Mouse (Mus musculus) brain, embryonic 14.5 days (tissue): ENCODE data around the gene Tmem140.

Experiments
- CTCF ChIP-seq: fragments of 200-500 bp; IDR thresholded peaks from 2 replicates; pipeline ENCODE4 v1.5.1; 2012; ENCODE audit warnings: inconsistent platforms, mild to moderate bottlenecking, moderate library complexity, borderline replicate concordance; ENCODE audit not compliant: insufficient read depth, insufficient read length; ENCODE audit errors: extremely low read depth
- POLR2A ChIP-seq: fragments of 200-500 bp; IDR thresholded peaks from 2 replicates; pipeline ENCODE4 v1.6.1; 2012; ENCODE audit warnings: mild to moderate bottlenecking, inconsistent platforms, borderline replicate concordance; ENCODE audit not compliant: poor library complexity, insufficient read depth, insufficient read length, severe bottlenecking; ENCODE audit errors: extremely low read depth

- TF ChIP-seq CTCF, result no peak
- TF ChIP-seq POLR2A, result no peak
Observed at GRCm38 (mm10) chr6:34872871-34873270, 9.9 kb downstream of the Tmem140 start.
